Mouse (Mus musculus): Measurements from ENCODE around the gene Btd.

- no peak for TF ChIP-seq MYOD1 (IDR thresholded peaks at IDR 0.05; ENCODE audit: control insufficient read depth, insufficient read length, low read depth)
- no peak for TF ChIP-seq CTCF (IDR thresholded peaks at IDR 0.05; ENCODE audit: control insufficient read depth, insufficient read depth, insufficient read length)
- no peak for TF ChIP-seq CEBPB (IDR thresholded peaks at IDR 0.05; ENCODE audit: low read depth)
- TF ChIP-seq MYOG (IDR thresholded peaks at IDR 0.05; ENCODE audit: control insufficient read depth, extremely low read depth, insufficient read length) = no peak
- TF ChIP-seq USF1 (IDR thresholded peaks at IDR 0.05; ENCODE audit: low read depth) = no peak
- no peak for TF ChIP-seq FOSL1 (IDR thresholded peaks at IDR 0.05; ENCODE audit: insufficient read depth, low read length, poor library complexity, severe bottlenecking)
- no peak for TF ChIP-seq MAX (IDR thresholded peaks at IDR 0.05)
Observed at GRCm38 (mm10) chr14:31620591-31621223, 20.1 kb upstream of the Btd start.

All from C2C12 (cell line).